In the genomic region with DNA sequence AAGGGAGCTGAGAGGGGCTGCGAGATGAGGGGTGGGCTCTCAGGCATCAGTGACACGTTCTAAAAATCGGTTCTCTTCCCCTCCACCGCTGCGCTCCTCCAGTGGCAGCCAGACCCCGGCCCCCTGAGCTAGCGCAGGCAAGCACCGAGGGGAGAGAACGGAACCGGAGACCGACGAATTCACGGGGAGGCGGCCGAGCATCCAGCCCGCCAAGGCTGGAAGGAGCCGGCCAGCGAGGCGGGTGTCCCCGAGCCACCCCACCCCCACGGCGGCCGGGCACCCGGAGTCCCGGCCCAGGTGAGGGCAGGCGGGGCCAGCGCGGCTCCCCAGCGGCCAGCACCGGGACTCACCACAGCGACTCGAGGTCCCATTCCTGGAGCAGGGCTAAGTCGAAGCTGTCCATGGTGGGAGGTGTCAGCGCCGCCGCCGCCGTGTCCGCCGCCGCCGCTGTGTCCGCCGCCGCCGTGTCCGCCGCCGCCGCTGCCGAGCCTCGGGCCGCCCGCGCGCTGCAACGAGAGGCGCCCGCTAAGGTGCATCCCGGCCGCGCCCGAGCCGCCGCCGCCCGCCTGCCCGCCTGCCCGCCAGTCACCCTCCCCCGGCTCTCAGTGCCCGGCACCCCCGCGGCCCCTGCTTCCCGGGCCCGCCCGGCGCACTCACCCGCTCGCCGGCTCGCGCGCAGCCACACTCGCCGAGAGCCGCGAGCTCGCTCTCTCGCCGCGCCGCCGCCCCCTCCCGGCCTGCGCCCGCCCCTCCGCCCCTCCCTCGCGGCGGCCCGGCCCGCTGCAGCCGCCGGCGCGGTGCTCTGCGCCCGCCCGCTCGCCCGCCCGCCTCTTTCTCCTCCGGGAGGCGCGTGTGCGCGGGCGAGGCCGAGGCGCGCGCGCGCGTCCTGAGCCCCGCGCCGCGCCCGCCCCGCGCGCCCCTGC, we compare ENCODE assay signal across 8 mouse cellular contexts. TPM values are rescaled to one million over a fixed set of nuclear protein-coding genes. Genes with fewer than 3 reads are reported as not detected.
DNase-seq lines count a peak whose midpoint lies in the region; ATAC-seq and TF ChIP-seq lines count a peak whose summit lies in the region.

No protein-coding gene starts in this region.

- H3K27me3 ChIP-seq in erythroblast, embryonic 14.5 days (ENCODE audit: control insufficient read depth) = peaks cover 65% of the 10 kb centered on the region
- H3K27me3 ChIP-seq in intestine, postnatal 0 days (replicated peaks; ENCODE audit: control insufficient read depth, insufficient read depth, low read length) = peaks cover 43% of the 10 kb centered on the region
- peaks cover 55% of the 10 kb centered on the region for H3K27me3 ChIP-seq in liver, embryonic 11.5 days (replicated peaks; ENCODE audit: control insufficient read depth, insufficient read depth, low read length)
- H3K27me3 ChIP-seq in stomach, embryonic 16.5 days (ENCODE audit: control insufficient read depth, insufficient read depth, low read length) = peaks cover 3% of the 10 kb centered on the region; the same call in 1 of the 2 replicates

- intact Hi-C loops in gastrocnemius, postnatal 36 days (cut with DNase I) = no loop called here

- DNase-seq in gastrocnemius, postnatal 36 days = peak; percentile 23 to 27
- peak; percentile 62 for DNase-seq in liver, embryonic 11.5 days (ENCODE audit: low spot score)
- DNase-seq in naive thymus-derived CD4-positive, alpha-beta T cell, adult 2 months (ENCODE audit: low read depth) = peak; percentile 39

- peak overlapping the region; percentile 18 for H3K4me3 ChIP-seq in erythroblast, embryonic 14.5 days (replicated peaks)
- peak overlapping the region; percentile 64 for H3K4me3 ChIP-seq in intestine, postnatal 0 days (ENCODE audit: low read depth, low read length)
- H3K4me3 ChIP-seq in liver, embryonic 11.5 days (ENCODE audit: low read depth, low read length) = peak overlapping the region; percentile 60
- peak overlapping the region; percentile 76 for H3K4me3 ChIP-seq in stomach, embryonic 16.5 days (replicated peaks; ENCODE audit: low read length)

- under 1% methylated on average over 85 of the region's 133 CpGs for WGBS in intestine, postnatal 0 days
- 1% methylated on average over 92 of the region's 133 CpGs for WGBS in liver, embryonic 11.5 days
- whole genome bisulfite sequencing in stomach, embryonic 16.5 days = under 1% methylated on average over 92 of the region's 133 CpGs

- H3K4me2 ChIP-seq in intestine, postnatal 0 days (replicated peaks; ENCODE audit: low read depth) = peak overlapping the region; percentile 91
- peak overlapping the region; percentile 81 for H3K4me2 ChIP-seq in liver, embryonic 11.5 days
- H3K4me2 ChIP-seq in stomach, embryonic 16.5 days (ENCODE audit: low read depth, low read length) = peak overlapping the region; percentile 87

- H3K27ac ChIP-seq in intestine, postnatal 0 days (ENCODE audit: low read depth, low read length) = peak overlapping the region; percentile 81
- peak overlapping the region; percentile 62; the same call in 1 of the 2 replicates for H3K27ac ChIP-seq in liver, embryonic 11.5 days (ENCODE audit: low read depth, low read length)
- peak overlapping the region; percentile 97 for H3K27ac ChIP-seq in stomach, embryonic 16.5 days (ENCODE audit: low read length)

- no peak for ATAC-seq in erythroblast, adult 5-6 weeks (replicated peaks; ENCODE audit: low FRiP score, poor library complexity, severe bottlenecking)
- 0 out of 2 replicates have a peak, but pooled peaks have one; percentile 24 for ATAC-seq in common myeloid progenitor, adult 5-6 weeks (replicated peaks; ENCODE audit: low read depth, poor library complexity, severe bottlenecking)
- ATAC-seq in intestine, postnatal 0 days = peak; percentile 77
- peak; percentile 68 for ATAC-seq in liver, embryonic 11.5 days (replicated peaks; ENCODE audit: low FRiP score)
- ATAC-seq in stomach, embryonic 16.5 days (ENCODE audit: insufficient read depth, low FRiP score) = peak; percentile 85

- H3K9me3 ChIP-seq in erythroblast, embryonic 14.5 days (ENCODE audit: control insufficient read depth, low read length) = no peaks in the 10 kb centered on the region
- no peaks in the 10 kb centered on the region for H3K9me3 ChIP-seq in intestine, postnatal 0 days (ENCODE audit: control insufficient read depth)
- no peaks in the 10 kb centered on the region for H3K9me3 ChIP-seq in liver, embryonic 11.5 days (ENCODE audit: control insufficient read depth, low read length)
- H3K9me3 ChIP-seq in stomach, embryonic 16.5 days (replicated peaks; ENCODE audit: control insufficient read depth, low read length) = no peaks in the 10 kb centered on the region

- no peaks in the 10 kb centered on the region for H3K36me3 ChIP-seq in erythroblast, embryonic 14.5 days (ENCODE audit: control insufficient read depth)
- no peaks in the 10 kb centered on the region for H3K36me3 ChIP-seq in intestine, postnatal 0 days (ENCODE audit: control insufficient read depth, insufficient read depth)
- no peaks in the 10 kb centered on the region for H3K36me3 ChIP-seq in liver, embryonic 11.5 days (ENCODE audit: control insufficient read depth, insufficient read depth, low read length)
- no peaks in the 10 kb centered on the region for H3K36me3 ChIP-seq in stomach, embryonic 16.5 days (ENCODE audit: control insufficient read depth, insufficient read depth, low read length)

- no peaks in the 10 kb centered on the region for H3K4me1 ChIP-seq in erythroblast, embryonic 14.5 days (ENCODE audit: control insufficient read depth)
- no peaks in the 10 kb centered on the region for H3K4me1 ChIP-seq in intestine, postnatal 0 days (replicated peaks; ENCODE audit: control insufficient read depth, insufficient read depth, low read length)
- peaks cover 3% of the 10 kb centered on the region; the same call in 1 of the 2 replicates for H3K4me1 ChIP-seq in liver, embryonic 11.5 days (replicated peaks; ENCODE audit: control insufficient read depth, insufficient read depth, low read length)
- H3K4me1 ChIP-seq in stomach, embryonic 16.5 days (ENCODE audit: control insufficient read depth, insufficient read depth, low read length) = peaks cover 12% of the 10 kb centered on the region

- TF ChIP-seq CTCF in intestine, postnatal 0 days (IDR thresholded peaks at IDR 0.05; ENCODE audit: low read depth) = no peak

- peak overlapping the region; percentile 60 for H3K9ac ChIP-seq in intestine, postnatal 0 days (ENCODE audit: low read depth, low read length)
- peak overlapping the region; percentile 62 for H3K9ac ChIP-seq in liver, embryonic 11.5 days (ENCODE audit: low read depth, low read length)
- peak overlapping the region; percentile 91 for H3K9ac ChIP-seq in stomach, embryonic 16.5 days (ENCODE audit: low read length)

RNA-seq across cellular contexts. Expression of gene Aff3, which starts 37.8 kb away (rescaled TPM):
- polyA plus RNA-seq in erythroblast, embryonic 14.5 days (2012) = 0.02 TPM in 1 of 2 replicates, not detected in the other
- 5.2 and 15.0 TPM in 2 replicates for total RNA-seq in erythroblast, adult 5-6 weeks (2015; ENCODE audit: low replicate concordance)
- 0.98 and 2.0 TPM in 2 replicates for total RNA-seq in erythroblast, adult 5-6 weeks (2017; ENCODE audit: low replicate concordance)
- 99.9 and 115 TPM in 2 replicates for total RNA-seq in common myeloid progenitor, adult 5-6 weeks (2017)
- 1 to 10 TPM; 1.8 to 1.9 TPM for total RNA-seq in gastrocnemius, postnatal 36 days (2021)
- 2.1 TPM in 2 replicates for polyA plus RNA-seq in intestine, postnatal 0 days (2015; fragmentation: Nextera tagmentation; extraction: Ambion mirVana)
- 4.4 and 4.7 TPM in 2 replicates for polyA plus RNA-seq in liver, embryonic 11.5 days (2014; fragmentation: Nextera tagmentation; extraction: Ambion mirVana)
- polyA plus RNA-seq in stomach, embryonic 16.5 days (2015; fragmentation: Nextera tagmentation; extraction: Ambion mirVana) = 3.0 and 3.3 TPM in 2 replicates

Comparison
In these comparisons a context has a peak if more than half of its experiments do, and no peak if none do; other contexts are left out.
1. H3K4me3 ChIP-seq: peak in every context shown above with its lines; median percentile 76 in stomach, embryonic 16.5 days; 64 in intestine, postnatal 0 days; 60 in liver, embryonic 11.5 days; 18 in erythroblast, embryonic 14.5 days.